Comparison of ENCODE assay signal across 23 mouse cellular contexts in genomic region chr14:55779656-55780055, GRCm38 (mm10). TPM values are rescaled to one million over a fixed set of nuclear protein-coding genes. Genes with fewer than 3 reads are reported as not detected.
A peak's percentile ranks its signal among the peaks of the same experiment; 100 is the strongest.
DNase-seq lines count a peak whose midpoint lies in the region; TF ChIP-seq lines count a peak whose summit lies in the region.
"Had no signal": no experiment of that assay in that cellular context is flagged by ENCODE, and none has a peak within 500 bp of the region (broad histone marks: within the 10 kb centered on the region; RNA-seq: fewer than 3 reads in every experiment).

No protein-coding gene starts in this region.

- no peak for TF ChIP-seq POLR2A in heart, adult 2 months (IDR thresholded peaks at IDR 0.05; ENCODE audit: insufficient read depth, low read depth, low read length)

- H3K27ac ChIP-seq in heart, adult 2 months = no peak overlapping the region
- H3K27ac ChIP-seq in heart, embryonic 10.5 days = no peak overlapping the region
- H3K27ac ChIP-seq: embryonic facial prominence, embryonic 13.5 days; hindbrain, embryonic 12.5 days; intestine, embryonic 15.5 days; kidney, embryonic 15.5 days; layer of hippocampus, adult 2 months; limb, embryonic 12.5 days; liver, embryonic 13.5 days; neural tube, embryonic 13.5 days; stomach, postnatal 0 days had no signal

- no peak overlapping the region for H3K9ac ChIP-seq in heart, adult 2 months (ENCODE audit: low read depth, low read length)
- H3K9ac ChIP-seq: embryonic facial prominence, embryonic 13.5 days; forebrain, postnatal 0 days; hindbrain, embryonic 12.5 days; intestine, embryonic 15.5 days; kidney, embryonic 15.5 days; limb, embryonic 12.5 days; liver, embryonic 13.5 days; neural tube, embryonic 13.5 days had no signal

- no peaks in the 10 kb centered on the region for H3K79me2 ChIP-seq in heart, adult 2 months (replicated peaks; ENCODE audit: control insufficient read depth, insufficient read depth, low read length)

- peaks cover 7% of the 10 kb centered on the region for H3K4me1 ChIP-seq in heart, adult 2 months (ENCODE audit: control insufficient read depth, insufficient read depth, low read length)
- H3K4me1 ChIP-seq in heart, embryonic 10.5 days = peaks cover 47% of the 10 kb centered on the region

- H3K27me3 ChIP-seq in heart, adult 2 months (ENCODE audit: control insufficient read depth, insufficient read depth, low read length) = no peaks in the 10 kb centered on the region
- H3K27me3 ChIP-seq in heart, embryonic 10.5 days (ENCODE audit: insufficient read depth, poor library complexity, severe bottlenecking) = peaks cover 47% of the 10 kb centered on the region

- intact Hi-C loops in heart, adult 2 months (cut with DNase I) = loop anchor here (2.0 to 5.0 kb wide), 2 partner anchors 87 to 138 kb away; no protein-coding TSS in a partner anchor

- H3K4me3 ChIP-seq in heart, adult 2 months = no peak overlapping the region
- no peak overlapping the region for H3K4me3 ChIP-seq in heart, embryonic 10.5 days
- H3K4me3 ChIP-seq: embryonic facial prominence, embryonic 13.5 days; hindbrain, embryonic 12.5 days; intestine, embryonic 15.5 days; kidney, embryonic 15.5 days; layer of hippocampus, adult 2 months; limb, embryonic 12.5 days; liver, embryonic 13.5 days; neural tube, embryonic 13.5 days had no signal

- no peaks in the 10 kb centered on the region; the same call in 1 of the 2 replicates for H3K36me3 ChIP-seq in heart, adult 2 months (ENCODE audit: control insufficient read depth, insufficient read depth, low read length)
- peaks cover 5% of the 10 kb centered on the region; the same call in 1 of the 2 replicates for H3K36me3 ChIP-seq in heart, embryonic 10.5 days
- H3K36me3 ChIP-seq: hindbrain, embryonic 12.5 days; intestine, embryonic 15.5 days; liver, embryonic 13.5 days; neural tube, embryonic 13.5 days had no signal

- no peaks in the 10 kb centered on the region for H3K9me3 ChIP-seq in heart, embryonic 10.5 days
- H3K9me3 ChIP-seq: embryonic facial prominence, embryonic 13.5 days; hindbrain, embryonic 12.5 days; intestine, embryonic 15.5 days; kidney, embryonic 15.5 days; limb, embryonic 12.5 days; liver, embryonic 13.5 days; neural tube, embryonic 13.5 days had no signal

- 72% methylated on average over 16 of the region's 16 CpGs for WGBS in heart, adult 2 months
- 56% methylated on average over 16 of the region's 16 CpGs for whole genome bisulfite sequencing in heart, embryonic 10.5 days

- TF ChIP-seq CTCF in heart, adult 2 months (IDR thresholded peaks at IDR 0.05) = no peak

- no peak for TF ChIP-seq EP300 in heart, adult 2 months (IDR thresholded peaks at IDR 0.05; ENCODE audit: insufficient read depth, low read depth, low read length)

- peak; percentile 2 for DNase-seq in adrenal gland, postnatal 10 days
- no peak for DNase-seq in adrenal gland, postnatal 25 days
- DNase-seq in heart, adult 2 months = peak; percentile 3 to 12
- no peak for DNase-seq in heart, embryonic 10.5 days (ENCODE audit: low spot score)
- DNase-seq in lung, postnatal 10 days = peak; percentile 25
- no peak for DNase-seq in lung, postnatal 14 days
- peak; percentile 2 for DNase-seq in urinary bladder, postnatal 14 days (ENCODE audit: low spot score)
- DNase-seq in urinary bladder, adult 2 months (ENCODE audit: low spot score) = no peak
- DNase-seq: adrenal gland, adult 8-10 months; forebrain, postnatal 0 days; liver, embryonic 13.5 days; right cerebral cortex, postnatal 14 days had no signal

RNA-seq across cellular contexts. Expression of gene Adcy4, which starts 4.2 kb away (rescaled TPM):
- 10 to 100 TPM; 10.3 to 12.6 TPM for total RNA-seq in adrenal gland, postnatal 10 days (2021)
- total RNA-seq in adrenal gland, postnatal 25 days (2021) = 8.0 and 10.2 TPM in 2 replicates
- 10 to 100 TPM; 16.1 to 20.3 TPM for total RNA-seq in heart, adult 2 months (2021)
- polyA plus RNA-seq in heart, adult 2 months (2012; rRNA removed) = 36.5 and 40.0 TPM in 2 replicates
- polyA plus RNA-seq in heart, embryonic 10.5 days (2016; fragmentation: Nextera tagmentation; extraction: Ambion mirVana) = 14.5 and 18.1 TPM in 2 replicates
- polyA plus RNA-seq in urinary bladder, adult 2 months (2012; rRNA removed) = 7.2 and 9.4 TPM in 2 replicates
- total RNA-seq: CH12.LX; common myeloid progenitor, adult 5-6 weeks; granulocyte monocyte progenitor cell, adult 5-6 weeks had no signal

RNA-seq across cellular contexts. Expression of gene Ripk3, which starts 9.0 kb away (rescaled TPM):
- 1 to 10 TPM; 8.3 to 9.1 TPM for total RNA-seq in adrenal gland, postnatal 10 days (2021)
- total RNA-seq in adrenal gland, postnatal 25 days (2021) = 2.9 and 3.6 TPM in 2 replicates
- 1 to 10 TPM; 2.2 to 2.4 TPM for total RNA-seq in heart, adult 2 months (2021)
- 3.5 and 4.1 TPM in 2 replicates for polyA plus RNA-seq in heart, adult 2 months (2012; rRNA removed)
- polyA plus RNA-seq in heart, embryonic 10.5 days (2016; fragmentation: Nextera tagmentation; extraction: Ambion mirVana) = 20.0 and 32.0 TPM in 2 replicates
- polyA plus RNA-seq in urinary bladder, adult 2 months (2012; rRNA removed) = 7.0 and 8.9 TPM in 2 replicates

RNA-seq across cellular contexts. Expression of gene Ltb4r1, which starts 13.9 kb away (rescaled TPM):
- 1 to 10 TPM; 1.4 to 1.6 TPM for total RNA-seq in adrenal gland, postnatal 10 days (2021)
- total RNA-seq in adrenal gland, postnatal 25 days (2021) = not detected in 2 replicates
- under 1 TPM; 0.34 to 0.36 TPM for total RNA-seq in heart, adult 2 months (2021)
- 0.76 TPM in 2 replicates for polyA plus RNA-seq in heart, adult 2 months (2012; rRNA removed)
- 0.53 and 0.79 TPM in 2 replicates for polyA plus RNA-seq in heart, embryonic 10.5 days (2016; fragmentation: Nextera tagmentation; extraction: Ambion mirVana)
- 1.6 and 1.7 TPM in 2 replicates for polyA plus RNA-seq in urinary bladder, adult 2 months (2012; rRNA removed)
- total RNA-seq: layer of hippocampus, adult 2 months had no signal
- polyA plus RNA-seq: hindbrain, embryonic 12.5 days had no signal

RNA-seq across cellular contexts. Expression of gene Ltb4r2, which starts 18.4 kb away (rescaled TPM):
- under 1 TPM; 0.12 to 0.54 TPM for total RNA-seq in adrenal gland, postnatal 10 days (2021)
- total RNA-seq in adrenal gland, postnatal 25 days (2021) = 0.12 TPM in 1 of 2 replicates, not detected in the other
- total RNA-seq in heart, adult 2 months (2021) = under 1 TPM in 1 of 2 experiments, not detected in 1; 0.20 TPM
- polyA plus RNA-seq in heart, adult 2 months (2012; rRNA removed) = 0.06 and 0.20 TPM in 2 replicates
- polyA plus RNA-seq in heart, embryonic 10.5 days (2016; fragmentation: Nextera tagmentation; extraction: Ambion mirVana) = 0.44 and 1.1 TPM in 2 replicates
- 0.06 TPM in 2 replicates for polyA plus RNA-seq in urinary bladder, adult 2 months (2012; rRNA removed)

RNA-seq across cellular contexts. Expression of gene Cideb, which starts 21.4 kb away (rescaled TPM):
- total RNA-seq in adrenal gland, postnatal 10 days (2021) = 10 to 100 TPM; 14.2 to 23.3 TPM
- total RNA-seq in adrenal gland, postnatal 25 days (2021) = 0.79 and 2.9 TPM in 2 replicates
- under 1 TPM; 0.81 to 0.98 TPM for total RNA-seq in heart, adult 2 months (2021)
- 6.7 and 8.1 TPM in 2 replicates for polyA plus RNA-seq in heart, adult 2 months (2012; rRNA removed)
- polyA plus RNA-seq in heart, embryonic 10.5 days (2016; fragmentation: Nextera tagmentation; extraction: Ambion mirVana) = 1.4 and 2.0 TPM in 2 replicates
- 0.18 and 0.25 TPM in 2 replicates for polyA plus RNA-seq in urinary bladder, adult 2 months (2012; rRNA removed)
- total RNA-seq: granulocyte monocyte progenitor cell, adult 5-6 weeks had no signal
- polyA plus RNA-seq: limb, embryonic 12.5 days had no signal

Comparison
In these comparisons a context has a peak if more than half of its experiments do, and no peak if none do; other contexts are left out.
1. DNase-seq: peak in adrenal gland, postnatal 10 days (single experiment), heart, adult 2 months (2 of 2), lung, postnatal 10 days (single experiment) and urinary bladder, postnatal 14 days (single experiment); none in adrenal gland, postnatal 25 days (single experiment), heart, embryonic 10.5 days (single experiment), lung, postnatal 14 days (single experiment) and urinary bladder, adult 2 months (single experiment).